Mouse (Mus musculus): Measurements from ENCODE around the gene Med27.

Gene Med27

DNA sequence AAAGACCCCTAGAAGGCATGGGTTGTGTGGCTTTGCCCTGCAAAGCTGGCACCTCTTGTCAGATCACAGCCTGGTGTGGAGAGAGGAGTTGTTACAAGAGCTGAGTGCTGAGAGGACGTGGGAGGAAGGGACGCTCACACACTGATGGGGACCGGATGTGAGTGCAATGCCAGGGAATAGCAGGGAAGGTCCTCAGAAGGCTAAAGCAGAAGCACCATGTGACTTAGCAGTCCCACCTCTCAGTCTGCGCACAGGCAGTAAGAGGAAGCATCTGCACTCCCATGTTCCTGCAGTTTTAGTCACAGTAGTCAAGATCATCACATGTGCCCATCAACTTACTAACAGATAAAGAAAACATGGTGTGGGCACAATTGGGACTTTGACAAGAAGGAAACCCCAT lies 119.8 kb downstream of the Med27 start:
- CTCF ChIA-PET: no interaction called here

DNA sequence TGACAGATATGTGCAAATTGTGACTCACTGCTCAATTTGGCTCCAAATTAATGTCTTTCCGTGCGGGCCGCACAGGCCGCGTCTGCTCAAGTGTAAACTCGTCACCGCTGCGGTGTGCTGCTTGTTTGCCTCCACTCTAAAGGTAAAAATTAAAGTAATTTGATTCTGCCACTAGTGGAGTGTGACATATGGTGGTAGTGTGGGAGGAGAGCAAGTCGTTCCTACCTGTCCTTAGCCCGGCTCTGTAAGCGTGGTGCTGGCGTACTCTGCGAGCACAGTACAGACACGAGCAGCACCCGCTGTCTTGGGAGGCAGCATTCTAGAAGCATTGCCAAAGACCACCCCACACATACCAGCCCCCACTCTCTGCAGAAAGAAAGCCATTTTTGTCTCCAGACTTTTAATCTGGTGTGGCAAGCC lies 121.9 kb downstream of the Med27 start:
- CTCF ChIA-PET: interaction anchor here (0.5 to 0.6 kb wide), 2 partner anchors 106 to 300 kb away, joined by 3 to 5 read pairs; no protein-coding TSS in a partner anchor

GRCm38 (mm10) chr2:29472952-29473437 lies 126.4 kb downstream of the Med27 start:
- CTCF ChIA-PET: no interaction called here

GRCm38 (mm10) chr2:29473907-29474306 lies 127.3 kb downstream of the Med27 start:
- CTCF ChIA-PET: no interaction called here

- CTCF ChIA-PET: no interaction called here
Observed at GRCm38 (mm10) chr2:29476702-29477101, 130.1 kb downstream of the Med27 start.

DNA sequence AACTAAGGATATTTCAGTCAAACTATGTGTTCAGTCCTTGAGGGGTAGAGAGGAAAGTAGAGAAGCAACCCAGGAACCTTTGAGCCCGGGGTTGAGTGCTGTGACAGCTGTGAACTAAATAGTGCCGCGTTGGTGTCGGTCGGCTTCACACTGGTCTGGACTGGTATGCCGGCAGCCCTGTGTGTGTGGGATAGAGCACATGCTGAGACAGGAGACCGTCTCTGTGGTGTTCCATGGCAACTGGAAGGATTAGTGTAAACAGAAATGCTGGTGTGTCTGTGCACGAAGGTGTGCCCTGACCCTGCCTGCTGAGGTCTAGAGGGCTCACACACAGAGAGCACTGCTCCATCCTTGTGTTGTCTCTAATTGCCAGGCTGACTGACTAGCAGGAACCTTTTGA lies 135.2 kb downstream of the Med27 start:
- CTCF ChIA-PET: no interaction called here

- CTCF ChIA-PET: interaction anchor here (0.5 kb wide), 1 partner anchor 69 kb away, joined by 3 read pairs; no protein-coding TSS in a partner anchor
Observed at GRCm38 (mm10) chr2:29482979-29483718, 136.5 kb downstream of the Med27 start.

GRCm38 (mm10) chr2:29485519-29485918 lies 138.9 kb downstream of the Med27 start:
- CTCF ChIA-PET: no interaction called here

- CTCF ChIA-PET: no interaction called here
Observed at GRCm38 (mm10) chr2:29486491-29486890, 139.9 kb downstream of the Med27 start.

DNA sequence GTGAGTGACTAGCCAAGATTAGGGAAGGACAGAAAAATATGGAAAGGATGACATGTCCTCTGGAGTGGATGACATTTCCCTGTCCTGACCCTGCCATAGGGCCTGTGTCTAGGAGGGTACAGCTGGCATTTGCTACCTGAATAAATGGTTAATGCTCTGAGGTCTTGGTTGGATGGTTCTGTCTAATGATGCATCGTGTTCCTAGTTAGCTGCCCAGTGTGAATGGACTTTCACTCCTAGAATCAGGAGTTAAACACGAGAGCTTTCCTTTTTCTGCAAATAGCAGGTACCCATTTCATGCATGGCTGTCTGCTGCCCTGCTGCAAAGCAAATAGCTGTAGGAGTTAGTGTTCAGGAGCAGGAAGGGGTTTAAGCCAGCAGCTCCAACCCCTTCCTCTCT lies 141.0 kb downstream of the Med27 start:
- CTCF ChIA-PET: no interaction called here

DNA sequence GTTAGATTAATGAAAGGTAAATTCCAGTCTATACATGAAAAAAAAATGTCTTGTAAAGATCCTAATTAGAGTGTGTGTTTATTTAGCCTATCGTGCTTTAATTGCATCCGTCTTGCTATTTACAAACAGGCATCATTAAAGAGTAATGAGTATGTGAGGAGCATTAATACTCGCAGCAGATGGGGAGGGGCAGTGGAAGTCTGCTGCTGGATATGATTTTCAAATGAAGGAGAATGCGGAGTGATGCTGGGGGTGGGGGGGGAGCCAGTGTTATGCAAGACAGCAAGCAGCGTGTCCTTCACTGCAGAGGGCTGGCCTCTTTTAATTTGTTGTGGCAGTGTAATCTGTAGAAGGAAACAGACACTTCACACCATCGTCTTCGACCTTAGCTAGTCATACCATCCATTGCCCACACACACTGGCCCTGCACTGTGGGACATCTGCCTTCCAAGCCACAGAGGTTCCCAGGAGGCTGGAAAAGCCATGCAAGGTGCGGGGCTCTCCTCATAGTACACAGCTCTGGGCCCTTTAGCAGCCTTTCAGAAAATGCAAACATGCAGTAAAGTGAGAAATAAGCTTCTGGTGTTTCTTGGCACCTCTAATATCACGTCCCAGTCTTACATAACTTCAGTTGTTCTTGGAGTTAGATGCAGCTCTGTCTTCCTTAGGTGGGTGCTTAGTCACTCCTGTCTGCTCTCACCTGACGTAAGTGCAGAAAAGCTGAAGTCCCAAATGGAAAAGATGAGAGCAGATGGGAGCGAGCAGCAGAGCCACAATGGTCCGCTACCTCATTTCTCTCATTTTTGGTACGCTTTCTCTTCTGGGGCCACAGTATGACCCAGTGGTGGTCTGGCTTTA lies 142.0 kb downstream of the Med27 start:
- CTCF ChIA-PET: interaction anchor here (0.6 kb wide), 1 partner anchor 12 kb away, joined by 3 read pairs; no protein-coding TSS in a partner anchor

DNA sequence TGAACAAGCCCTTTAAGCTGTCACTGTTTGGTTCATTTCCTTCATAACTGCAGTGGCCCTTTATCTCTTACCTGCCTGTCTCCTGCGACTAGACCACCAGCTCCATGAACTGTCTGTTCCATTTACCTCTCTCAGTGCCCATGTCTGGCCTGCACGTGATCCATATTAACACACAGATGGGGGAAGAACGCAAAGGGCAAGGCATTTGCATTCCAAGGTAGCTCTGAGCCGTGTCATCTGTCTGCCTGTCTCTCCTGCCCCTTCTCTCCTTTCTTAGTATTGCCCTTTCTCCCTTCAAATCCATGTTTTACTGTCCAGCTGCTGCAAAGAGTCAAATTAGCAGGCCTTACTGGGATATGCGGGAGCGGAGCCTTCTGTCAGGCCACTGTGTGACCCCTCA lies 145.0 kb downstream of the Med27 start:
- CTCF ChIA-PET: no interaction called here

- CTCF ChIA-PET: no interaction called here
Observed at GRCm38 (mm10) chr2:29493396-29494031, 146.9 kb downstream of the Med27 start.

DNA sequence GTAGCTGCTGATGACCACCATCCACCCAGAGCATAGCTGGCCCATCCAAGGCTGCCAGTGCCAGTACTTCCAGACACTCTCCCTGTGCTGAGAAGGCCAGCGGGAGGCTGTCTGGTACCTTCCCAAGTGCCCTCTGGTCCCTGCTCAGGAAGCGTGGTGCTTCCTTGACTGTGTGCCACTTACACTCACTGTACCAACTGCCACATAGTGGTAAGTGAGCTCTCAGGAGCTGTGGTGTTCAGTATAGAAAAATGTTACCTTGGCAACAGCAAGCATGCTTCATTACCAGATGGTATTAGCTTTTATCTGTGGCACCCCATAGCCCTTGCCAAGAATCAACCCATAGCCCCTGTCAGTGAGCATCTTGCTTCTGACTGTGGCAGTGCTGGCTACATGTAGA lies 148.7 kb downstream of the Med27 start:
- CTCF ChIA-PET: no interaction called here

DNA sequence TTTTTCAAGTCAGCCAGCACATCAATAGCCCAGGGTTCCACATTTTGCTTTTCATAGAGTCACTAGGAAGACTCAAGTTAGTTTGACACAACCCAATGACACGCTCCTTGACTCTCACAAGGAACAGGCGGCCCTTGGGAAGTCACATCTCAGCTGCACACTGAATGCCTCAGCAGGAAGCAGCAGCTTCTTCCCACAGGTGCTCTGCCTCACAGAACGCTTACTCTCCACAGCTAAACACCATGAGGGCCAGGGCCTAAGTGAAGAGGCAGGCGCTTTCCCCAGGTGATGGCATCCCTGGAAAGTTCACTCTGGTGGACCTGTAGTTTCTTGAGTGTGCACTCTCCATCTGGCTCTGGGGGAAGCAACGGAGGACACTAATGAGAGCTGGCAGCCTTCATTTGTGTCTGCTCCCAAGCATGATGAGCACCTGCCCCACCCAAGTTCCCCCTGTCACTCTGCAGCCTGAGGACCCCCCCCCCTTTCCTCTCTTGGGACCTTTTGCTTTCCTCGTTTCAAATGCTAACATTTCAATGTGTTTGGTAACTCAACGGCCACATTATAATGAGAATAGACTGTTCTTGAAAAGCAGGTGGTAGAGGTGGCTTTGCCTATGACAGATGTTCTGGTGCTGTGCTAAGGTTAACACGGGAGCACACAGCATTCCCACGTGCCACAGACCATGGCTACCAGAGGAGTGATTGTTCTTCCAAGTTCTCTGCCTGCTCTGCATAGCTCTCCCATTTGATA lies 154.2 kb downstream of the Med27 start:
- CTCF ChIA-PET: interaction anchor here (0.6 kb wide), 1 partner anchor 12 kb away, joined by 3 read pairs; no protein-coding TSS in a partner anchor

DNA sequence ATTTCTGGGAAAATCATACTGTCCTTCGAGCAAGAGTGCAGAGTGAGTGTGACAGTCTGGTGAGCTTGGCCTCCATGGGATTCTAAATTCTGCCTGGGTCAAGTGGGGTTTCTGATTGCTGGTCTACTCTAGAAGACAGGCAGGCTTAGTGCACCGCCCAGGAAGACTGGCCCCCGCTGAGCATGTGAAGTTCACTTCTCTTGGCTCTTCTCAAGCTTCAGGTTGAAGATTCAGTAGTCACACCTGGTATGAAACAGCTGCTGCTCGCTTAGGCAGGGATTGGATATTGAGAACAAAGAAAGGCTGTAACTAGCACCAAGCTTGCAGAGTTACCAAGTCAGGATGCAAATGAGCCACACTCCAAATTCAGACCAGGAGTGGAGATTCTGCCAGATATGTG lies 154.8 kb downstream of the Med27 start:
- CTCF ChIA-PET: no interaction called here

- CTCF ChIA-PET: no interaction called here
Observed at GRCm38 (mm10) chr2:29504848-29505247, 158.2 kb downstream of the Med27 start.

- CTCF ChIA-PET: no interaction called here
Observed at GRCm38 (mm10) chr2:29506411-29506810, 159.8 kb downstream of the Med27 start.

- CTCF ChIA-PET: no interaction called here
Observed at GRCm38 (mm10) chr2:29513131-29513530, 166.5 kb downstream of the Med27 start.

GRCm38 (mm10) chr2:29514836-29515235 lies 168.2 kb downstream of the Med27 start:
- CTCF ChIA-PET: no interaction called here

DNA sequence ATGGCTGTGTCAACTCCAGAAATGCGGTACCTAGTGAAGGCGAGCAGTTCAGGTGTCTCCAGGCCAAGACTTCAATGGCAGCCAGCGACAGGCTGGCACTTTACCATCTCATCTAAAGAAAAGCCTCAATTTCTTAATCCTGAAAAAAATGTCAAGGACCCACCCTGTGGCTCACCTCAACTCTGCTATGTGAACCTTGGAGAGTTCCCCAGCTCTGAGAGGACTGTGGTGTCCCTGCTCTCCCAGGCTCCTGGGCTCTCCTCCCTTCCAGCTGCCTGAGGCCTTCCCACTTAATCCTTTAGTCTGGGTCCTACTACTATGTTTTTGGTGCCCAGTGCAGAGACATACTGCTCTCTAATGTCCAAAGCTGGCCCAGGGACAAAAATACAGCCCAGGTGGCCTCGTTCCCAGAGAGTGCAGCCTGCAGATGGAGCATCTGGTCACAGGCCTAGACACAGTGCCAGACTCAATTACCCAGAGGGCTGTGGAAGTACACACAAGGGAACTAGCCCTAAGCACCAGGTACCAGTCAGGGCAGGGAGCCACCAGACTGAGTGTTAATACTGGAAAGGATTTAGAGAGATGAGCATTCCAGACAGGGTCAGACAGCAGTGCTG lies 169.3 kb downstream of the Med27 start:
- CTCF ChIA-PET: no interaction called here

Data from spleen, embryonic (tissue).